Mouse (Mus musculus): ENCODE results near the gene Bcar3. TPM values are rescaled to one million over a fixed set of nuclear protein-coding genes. Genes with fewer than 3 reads are reported as not detected.

Bcar3 gene
- total and polyA plus RNA-seq, 3 experiments, result not detected

- no peak overlapping the region for H3K9ac ChIP-seq (ENCODE audit: control insufficient read depth, low read depth, low read length, poor library complexity, severe bottlenecking)
- no peak overlapping the region for H3K4me3 ChIP-seq (ENCODE audit: control insufficient read depth in 1 of 2, insufficient read depth in 1 of 2, low read depth in 2 of 2, low read length in 2 of 2)
- no peaks in the 10 kb centered on the region for H3K79me2 ChIP-seq (ENCODE audit: control insufficient read depth, insufficient read depth, low read length, poor library complexity)
- no peak for DNase-seq (ENCODE audit: low read depth, low spot score)
- peaks cover 0 to 2% of the 10 kb centered on the region in 2 experiments; a peak in 1 of 4 replicates for H3K27me3 ChIP-seq (ENCODE audit: control insufficient read depth in 1 of 2, insufficient read depth in 2 of 2, low read length in 2 of 2)
- no peak for TF ChIP-seq SIN3A (IDR thresholded peaks at IDR 0.05; ENCODE audit: low read length)
- no peak for TF ChIP-seq POLR2A (IDR thresholded peaks at IDR 0.05; ENCODE audit: control insufficient read depth in 1 of 2, insufficient read depth in 1 of 2, low read depth in 1 of 2, low read length in 2 of 2, poor library complexity in 1 of 2)
- no peak for TF ChIP-seq KAT2A (conservative IDR thresholded peaks at IDR 0.05; ENCODE audit: low read depth, low read length)
- TF ChIP-seq BHLHE40 (IDR thresholded peaks at IDR 0.05; ENCODE audit: borderline replicate concordance, low read depth, low read length), result no peak
- no peak for TF ChIP-seq MYC (IDR thresholded peaks at IDR 0.05; ENCODE audit: low read depth, low read length)
- TF ChIP-seq TCF12 (IDR thresholded peaks at IDR 0.05; ENCODE audit: low read depth, low read length), result no peak
- no peak for TF ChIP-seq GABPA (IDR thresholded peaks at IDR 0.05; ENCODE audit: low read depth, low read length)
- no peak for TF ChIP-seq MAX (IDR thresholded peaks at IDR 0.05; ENCODE audit: low read length)
- H3K36me3 ChIP-seq (ENCODE audit: control insufficient read depth in 1 of 2, insufficient read depth in 2 of 2, low read length in 2 of 2), result no peaks in the 10 kb centered on the region
- H3K9me3 ChIP-seq (replicated peaks; ENCODE audit: insufficient read depth, low read length), result no peaks in the 10 kb centered on the region
- H3K27ac ChIP-seq (ENCODE audit: control insufficient read depth, low read depth, low read length), result no peak overlapping the region
- H3K4me1 ChIP-seq (ENCODE audit: control insufficient read depth in 1 of 2, insufficient read depth in 2 of 2, low read length in 2 of 2), result no peaks in the 10 kb centered on the region
Measured at GRCm38 (mm10) chr3:122352801-122353200, 58.9 kb downstream of the Bcar3 start.

- Histone ChIP-seq H3K36me3 (ENCODE audit: control insufficient read depth in 1 of 2, insufficient read depth in 2 of 2, low read length in 2 of 2) (no peaks in the 10 kb centered on the region), H3K4me3 (ENCODE audit: control insufficient read depth in 1 of 2, insufficient read depth in 1 of 2, low read depth in 2 of 2, low read length in 2 of 2) (no peak overlapping the region), H3K9ac (ENCODE audit: control insufficient read depth, low read depth, low read length, poor library complexity, severe bottlenecking) (no peak overlapping the region), H3K27ac (ENCODE audit: control insufficient read depth, low read depth, low read length) (no peak overlapping the region), H3K4me1 (ENCODE audit: control insufficient read depth in 1 of 2, insufficient read depth in 2 of 2, low read length in 2 of 2) (no peaks in the 10 kb centered on the region), H3K79me2 (ENCODE audit: control insufficient read depth, insufficient read depth, low read length, poor library complexity) (no peaks in the 10 kb centered on the region), H3K9me3 (replicated peaks; ENCODE audit: insufficient read depth, low read length) (no peaks in the 10 kb centered on the region), H3K27me3 (ENCODE audit: control insufficient read depth in 1 of 2, insufficient read depth in 2 of 2, low read length in 2 of 2) (no peaks in the 10 kb centered on the region)
- TF ChIP-seq CTCF (IDR thresholded peaks at IDR 0.05 in 2 of 3, conservative IDR thresholded peaks at IDR 0.05 in 1 of 3; ENCODE audit: control insufficient read depth in 1 of 3, insufficient read depth in 1 of 3, low read depth in 2 of 3, low read length in 3 of 3, poor library complexity in 1 of 3, severe bottlenecking in 1 of 3) (no peak), MAFK (IDR thresholded peaks at IDR 0.05; ENCODE audit: borderline replicate concordance, low read depth, low read length) (no peak), NELFE (IDR thresholded peaks at IDR 0.05; ENCODE audit: low read depth, low read length) (no peak), ZNF384 (IDR thresholded peaks at IDR 0.05; ENCODE audit: low read depth, low read length) (no peak), TCF12 (IDR thresholded peaks at IDR 0.05; ENCODE audit: low read depth, low read length) (no peak), EP300 (IDR thresholded peaks at IDR 0.05; ENCODE audit: low read depth in 1 of 2, low read length in 2 of 2) (no peak), KAT2A (conservative IDR thresholded peaks at IDR 0.05; ENCODE audit: low read depth, low read length) (no peak), MYB (IDR thresholded peaks at IDR 0.05; ENCODE audit: low read depth, low read length) (no peak), POLR2A (IDR thresholded peaks at IDR 0.05; ENCODE audit: control insufficient read depth in 1 of 2, insufficient read depth in 1 of 2, low read depth in 1 of 2, low read length in 2 of 2, poor library complexity in 1 of 2) (no peak), TAL1 (IDR thresholded peaks at IDR 0.05; ENCODE audit: low read length) (no peak), MXI1 (IDR thresholded peaks at IDR 0.05; ENCODE audit: low read depth, low read length) (no peak)
- DNase-seq (ENCODE audit: low read depth, low spot score), result no peak
Measured at GRCm38 (mm10) chr3:122359426-122359825, 65.5 kb downstream of the Bcar3 start.

All from MEL (cell line).